Mouse (Mus musculus): Measurements from ENCODE around the gene Arhgef25. TPM values are rescaled to one million over a fixed set of nuclear protein-coding genes. Genes with fewer than 3 reads are reported as not detected.
A peak's percentile ranks its signal among the peaks of the same experiment; 100 is the strongest.

Gene Arhgef25
- polyA plus RNA-seq, 1 experiment, result not detected

DNA sequence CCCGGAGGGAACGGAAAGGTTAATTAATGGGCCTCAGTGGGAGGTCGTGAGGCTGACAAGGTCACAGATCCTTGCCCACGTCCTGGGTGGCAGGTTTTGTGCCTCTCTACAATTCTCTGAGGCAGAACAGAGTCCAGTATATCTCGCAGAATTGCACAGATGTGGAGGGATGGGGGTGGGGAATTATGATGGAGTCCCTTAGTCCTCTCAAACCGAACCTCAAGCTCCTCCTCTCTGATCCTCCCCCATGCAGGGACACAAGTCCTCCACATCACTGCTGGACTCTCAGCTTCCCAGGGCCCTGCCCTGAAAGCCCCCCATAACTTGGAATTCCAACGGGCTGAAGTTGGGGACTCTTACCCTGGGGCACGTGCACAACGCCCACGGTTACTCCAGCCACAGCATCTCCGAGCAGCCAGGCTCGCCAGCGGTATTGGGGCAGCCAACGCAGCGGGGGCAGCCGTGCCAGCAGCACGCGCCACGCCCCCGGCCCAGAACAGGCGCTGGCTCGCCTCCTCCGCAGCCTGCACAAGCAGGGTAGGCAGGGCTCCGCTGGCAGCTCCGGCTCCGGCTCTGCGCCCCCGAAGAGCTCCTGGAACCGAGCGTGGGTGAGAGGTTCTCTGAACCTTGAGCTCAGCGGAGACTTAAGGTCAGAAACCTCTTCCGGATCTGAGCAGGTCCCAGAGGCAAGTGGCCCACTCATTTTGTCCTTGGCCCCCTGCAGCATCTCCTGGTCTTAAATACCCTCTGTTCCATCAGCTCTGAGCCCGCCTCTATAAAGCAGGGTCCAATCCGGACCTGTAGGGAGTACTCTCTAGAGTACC, 9.8 kb downstream of the Arhgef25 start, which contains the start of gene Slc26a10:
Slc26a10 (minus strand) TSS at position 775 of the 824 bp plus-strand sequence.
- TF ChIP-seq CTCF (IDR thresholded peaks at IDR 0.05; ENCODE audit: low read depth, low read length), result no peak
- no peak for TF ChIP-seq POLR2A (IDR thresholded peaks at IDR 0.05; ENCODE audit: borderline replicate concordance, low read depth, low read length)
- Histone ChIP-seq H3K27ac (ENCODE audit: insufficient read depth, low read depth, low read length) (no peak within 1 kb of the TSS), H3K4me3 (ENCODE audit: insufficient read depth, low read length) (no peak within 1 kb of the TSS), H3K4me1 (ENCODE audit: control insufficient read depth, insufficient read depth, low read length) (peaks cover 8% of the 10 kb centered on the region; the same call in 1 of the 2 replicates)

DNA sequence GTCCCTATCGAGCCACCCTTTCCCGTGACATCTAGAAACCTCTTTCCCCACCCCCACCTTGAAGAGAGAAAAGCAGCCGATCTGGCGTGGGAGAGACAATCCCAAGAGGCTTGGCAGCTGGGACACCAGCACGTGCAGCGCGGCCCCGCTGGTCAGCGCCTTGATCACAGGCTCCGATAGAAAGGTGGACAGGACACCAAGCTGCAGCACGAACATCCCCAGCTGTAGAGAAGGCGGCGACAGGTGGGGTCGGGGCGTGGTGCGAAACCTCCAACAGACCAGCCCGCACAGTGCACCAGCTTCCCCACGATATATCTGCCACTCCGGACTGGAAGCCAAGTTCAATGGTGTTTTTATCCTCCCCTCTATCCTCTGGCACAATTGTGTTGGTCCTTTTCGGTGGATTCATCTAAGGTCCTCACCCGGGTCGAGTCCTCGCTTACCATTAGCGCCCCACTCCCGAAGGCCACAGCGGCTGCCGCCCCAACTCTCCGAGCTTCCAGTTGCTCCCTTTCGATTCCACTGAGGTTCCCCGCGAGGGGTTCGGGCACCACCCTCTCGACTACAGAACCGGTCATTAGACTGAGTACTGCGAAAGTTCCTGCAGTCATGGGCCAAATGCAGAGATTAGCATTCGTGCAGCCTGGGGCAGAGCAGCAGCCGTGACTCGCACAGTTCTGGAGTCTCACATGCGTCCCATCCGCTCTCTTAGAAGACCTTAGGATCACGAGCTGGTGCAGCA, 11.4 kb downstream of the Arhgef25 start:
- H3K4me1 ChIP-seq (ENCODE audit: control insufficient read depth, insufficient read depth, low read length), result peaks cover 8% of the 10 kb centered on the region; the same call in 1 of the 2 replicates
- TF ChIP-seq POLR2A (IDR thresholded peaks at IDR 0.05; ENCODE audit: borderline replicate concordance, low read depth, low read length), result no peak
- no peak for TF ChIP-seq CTCF (IDR thresholded peaks at IDR 0.05; ENCODE audit: low read depth, low read length)

GRCm38 (mm10) chr10:127177719-127178118, 12.2 kb downstream of the Arhgef25 start:
- no peak overlapping the region for H3K27ac ChIP-seq (ENCODE audit: insufficient read depth, low read depth, low read length)
- TF ChIP-seq POLR2A (IDR thresholded peaks at IDR 0.05; ENCODE audit: borderline replicate concordance, low read depth, low read length) (no peak), CTCF (IDR thresholded peaks at IDR 0.05; ENCODE audit: low read depth, low read length) (peak; percentile 85)
- H3K4me3 ChIP-seq (ENCODE audit: insufficient read depth, low read length), result peak overlapping the region; percentile 35
- H3K4me1 ChIP-seq (ENCODE audit: control insufficient read depth, insufficient read depth, low read length), result peaks cover 8% of the 10 kb centered on the region; the same call in 1 of the 2 replicates

More for the DNA sequence above, 11.4 kb downstream of the Arhgef25 start:
- H3K27ac ChIP-seq (ENCODE audit: insufficient read depth, low read depth, low read length), result no peak overlapping the region
- peak overlapping the region; percentile 35 for H3K4me3 ChIP-seq (ENCODE audit: insufficient read depth, low read length)

DNA sequence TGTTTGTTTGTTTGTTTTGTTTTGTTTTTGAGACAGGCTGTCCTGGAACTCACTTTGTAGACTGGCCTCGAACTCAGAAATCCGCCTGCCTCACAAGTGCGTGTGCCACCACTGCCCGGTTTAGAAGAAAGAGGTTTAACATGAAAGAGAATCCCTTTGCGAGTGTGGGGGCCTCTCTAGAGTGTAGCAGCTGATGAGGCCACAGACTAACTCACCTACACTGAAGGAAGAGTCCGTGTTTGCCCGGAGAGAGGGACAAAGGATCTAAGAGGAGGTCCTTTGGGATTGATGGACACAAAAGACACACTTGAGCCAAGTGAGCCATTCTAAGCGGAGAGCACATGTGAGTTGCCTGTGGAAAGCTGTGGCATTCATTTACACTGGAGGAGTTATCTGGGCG, 12.6 kb downstream of the Arhgef25 start:
- TF ChIP-seq CTCF (IDR thresholded peaks at IDR 0.05; ENCODE audit: low read depth, low read length), result no peak
- TF ChIP-seq POLR2A (IDR thresholded peaks at IDR 0.05; ENCODE audit: borderline replicate concordance, low read depth, low read length), result no peak
- no peak overlapping the region for H3K4me3 ChIP-seq (ENCODE audit: insufficient read depth, low read length)
- peaks cover 8% of the 10 kb centered on the region; the same call in 1 of the 2 replicates for H3K4me1 ChIP-seq (ENCODE audit: control insufficient read depth, insufficient read depth, low read length)
- no peak overlapping the region for H3K27ac ChIP-seq (ENCODE audit: insufficient read depth, low read depth, low read length)

DNA sequence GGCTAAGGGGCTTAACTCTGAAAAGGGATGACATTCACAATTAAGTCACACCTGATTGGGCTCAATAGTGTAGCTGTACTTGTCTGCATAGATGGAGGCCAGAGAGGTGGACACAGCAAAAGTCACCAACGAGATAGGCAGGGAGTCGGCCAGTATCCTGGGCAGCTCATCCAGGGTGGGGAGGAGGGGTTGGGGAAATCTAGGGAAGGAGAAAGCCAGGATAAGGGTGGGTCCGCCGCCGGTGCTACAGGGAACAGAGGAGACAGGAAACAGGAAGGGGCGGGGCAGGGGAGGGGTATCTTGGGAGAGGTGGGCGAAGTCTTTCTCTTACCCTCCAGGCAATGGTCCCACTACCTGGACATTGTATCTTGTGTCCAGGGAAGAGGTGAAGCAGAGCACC, 13.1 kb downstream of the Arhgef25 start:
- TF ChIP-seq POLR2A (IDR thresholded peaks at IDR 0.05; ENCODE audit: borderline replicate concordance, low read depth, low read length) (no peak), CTCF (IDR thresholded peaks at IDR 0.05; ENCODE audit: low read depth, low read length) (no peak)
- no peak overlapping the region for H3K27ac ChIP-seq (ENCODE audit: insufficient read depth, low read depth, low read length)
- H3K4me3 ChIP-seq (ENCODE audit: insufficient read depth, low read length), result no peak overlapping the region
- H3K4me1 ChIP-seq (ENCODE audit: control insufficient read depth, insufficient read depth, low read length), result peaks cover 8% of the 10 kb centered on the region; the same call in 1 of the 2 replicates

DNA sequence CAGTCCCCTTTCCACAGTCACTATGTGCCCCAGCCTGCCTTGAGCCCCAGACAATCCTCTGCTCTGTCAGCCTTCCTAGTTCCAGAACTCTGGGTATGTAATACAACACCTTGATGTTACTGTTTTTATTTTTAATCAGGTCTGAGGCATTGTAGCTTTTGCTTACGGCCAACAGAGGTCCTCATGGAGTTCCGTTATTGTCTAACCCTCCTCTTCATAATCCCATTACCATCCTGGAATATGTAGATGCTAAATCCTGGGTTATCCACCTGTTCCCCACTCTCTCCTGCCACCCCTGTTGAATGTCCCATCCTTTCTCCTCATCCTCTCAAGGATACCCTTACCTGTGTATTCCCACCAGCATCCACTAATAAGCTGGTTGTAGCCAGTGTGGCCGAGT, 13.7 kb downstream of the Arhgef25 start:
- Histone ChIP-seq H3K4me1 (ENCODE audit: control insufficient read depth, insufficient read depth, low read length) (peaks cover 8% of the 10 kb centered on the region; the same call in 1 of the 2 replicates), H3K4me3 (ENCODE audit: insufficient read depth, low read length) (no peak overlapping the region), H3K27ac (ENCODE audit: insufficient read depth, low read depth, low read length) (no peak overlapping the region)
- TF ChIP-seq CTCF (IDR thresholded peaks at IDR 0.05; ENCODE audit: low read depth, low read length) (no peak), POLR2A (IDR thresholded peaks at IDR 0.05; ENCODE audit: borderline replicate concordance, low read depth, low read length) (no peak)

GRCm38 (mm10) chr10:127174170-127174569, 15.7 kb downstream of the Arhgef25 start:
- no peak overlapping the region for H3K4me3 ChIP-seq (ENCODE audit: insufficient read depth, low read length)

DNA sequence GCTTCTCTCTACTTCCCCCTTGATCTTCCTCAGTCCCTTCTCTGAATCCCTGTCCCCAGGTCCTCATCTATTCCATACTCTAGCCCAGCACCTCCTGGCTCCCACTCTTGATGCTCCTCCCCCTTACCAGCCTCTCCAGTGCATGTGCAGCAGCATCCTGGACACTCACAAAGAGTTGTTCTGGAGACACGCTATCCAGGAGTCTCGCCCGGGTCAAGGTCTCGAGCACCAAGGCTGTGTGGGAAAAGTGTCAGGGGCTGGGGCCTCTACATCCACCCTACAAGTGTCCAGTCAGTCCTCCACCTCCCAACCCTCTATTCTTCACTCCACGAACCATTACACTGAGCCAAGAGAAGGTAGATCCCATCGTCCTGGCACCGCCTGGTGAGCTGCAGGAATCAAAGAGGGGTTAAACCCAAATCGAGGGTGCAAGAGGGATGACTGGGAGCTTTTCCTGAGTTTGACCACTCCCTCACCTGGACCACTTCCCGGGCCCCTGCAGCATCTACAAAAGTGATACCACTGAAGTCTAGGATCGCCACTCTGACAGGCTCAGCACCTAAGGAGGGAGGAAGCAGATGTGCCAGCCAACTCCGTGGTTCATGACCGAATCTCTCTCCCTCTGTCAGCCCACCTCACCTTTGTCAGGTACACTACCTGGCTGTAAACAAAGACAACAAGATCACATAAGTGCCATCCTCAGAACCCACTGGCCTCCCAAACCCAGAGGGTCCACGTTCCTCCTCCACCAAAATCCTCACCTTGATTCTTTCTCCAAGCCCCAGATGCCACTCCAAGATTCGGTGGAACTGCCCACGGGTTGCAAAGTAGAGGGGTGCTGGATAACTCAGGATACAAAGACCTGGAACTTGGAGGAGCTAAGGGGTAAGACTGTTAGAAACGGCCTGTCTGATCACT, 16.5 kb downstream of the Arhgef25 start:
- H3K27ac ChIP-seq (ENCODE audit: insufficient read depth, low read depth, low read length), result no peak overlapping the region
- H3K4me3 ChIP-seq (ENCODE audit: insufficient read depth, low read length), result no peak overlapping the region
- peaks cover 5% of the 10 kb centered on the region; the same call in 1 of the 2 replicates for H3K4me1 ChIP-seq (ENCODE audit: control insufficient read depth, insufficient read depth, low read length)
- TF ChIP-seq CTCF (IDR thresholded peaks at IDR 0.05; ENCODE audit: low read depth, low read length) (no peak), POLR2A (IDR thresholded peaks at IDR 0.05; ENCODE audit: borderline replicate concordance, low read depth, low read length) (no peak)

More at GRCm38 (mm10) chr10:127174170-127174569, 15.7 kb downstream of the Arhgef25 start:
- Histone ChIP-seq H3K27ac (ENCODE audit: insufficient read depth, low read depth, low read length) (no peak overlapping the region), H3K4me1 (ENCODE audit: control insufficient read depth, insufficient read depth, low read length) (peaks cover 8% of the 10 kb centered on the region; the same call in 1 of the 2 replicates)
- TF ChIP-seq CTCF (IDR thresholded peaks at IDR 0.05; ENCODE audit: low read depth, low read length) (no peak), POLR2A (IDR thresholded peaks at IDR 0.05; ENCODE audit: borderline replicate concordance, low read depth, low read length) (no peak)

All from bone marrow macrophage, adult 2 months (primary cell).